Mouse (Mus musculus) C2C12 (cell line): Measurements from ENCODE around the gene Ipcef1.

ENCODE experiments used
- CEBPB ChIP-seq: IDR thresholded peaks from one replicate; pipeline ENCODE4 v1.6.1; 2011; ENCODE audit warnings: low read depth, mild to moderate bottlenecking, control low read depth, moderate library complexity
- CTCF ChIP-seq: IDR thresholded peaks from one replicate; pipeline ENCODE4 v1.5.1; 2011; ENCODE audit not compliant: control insufficient read depth, insufficient read depth, insufficient read length
- MAX ChIP-seq: IDR thresholded peaks from one replicate; pipeline ENCODE4 v1.6.1; 2011; ENCODE audit warnings: mild to moderate bottlenecking, control low read depth
- MYOD1 ChIP-seq: IDR thresholded peaks from one replicate; pipeline ENCODE4 v1.6.1; 2011; ENCODE audit warnings: low read depth; ENCODE audit not compliant: control insufficient read depth, insufficient read length
- MYOG ChIP-seq: IDR thresholded peaks from one replicate; pipeline ENCODE4 v1.6.1; 2011; ENCODE audit not compliant: control insufficient read depth, insufficient read length; ENCODE audit errors: extremely low read depth
- USF1 ChIP-seq: IDR thresholded peaks from one replicate; pipeline ENCODE4 v1.6.1; 2011; ENCODE audit warnings: low read depth, mild to moderate bottlenecking, control low read depth, moderate library complexity

- no peak for TF ChIP-seq CTCF
- TF ChIP-seq MAX = no peak
- TF ChIP-seq USF1 = no peak
- TF ChIP-seq MYOD1 = no peak
- no peak for TF ChIP-seq MYOG
- TF ChIP-seq CEBPB = no peak
These were observed 84.6 kb downstream of the Ipcef1 start for GRCm38 (mm10) chr10:6967588-6968242.
